Mouse (Mus musculus): ENCODE results near the gene Gm20873.
"Not testable (repeated sequence)": the region's sequence is repeated elsewhere in the genome, so short reads cannot be mapped to it uniquely, and the experiment has no call there.

Gene Gm20873

GRCm38 (mm10) chrY:6266798-6267197 lies at the start of gene Gm20873:
Gene Gm20873 (plus strand): TSS chrY:6267098.
- in situ Hi-C loops (cut with MboI; ENCODE audit: low pct_unique_long_range_greater_than_20kb in 1 of 2, low sequenced_read_pairs in 2 of 2, unreplicated experiment in 1 of 2), result not testable (repeated sequence)

- in situ Hi-C loops (cut with MboI; ENCODE audit: low pct_unique_long_range_greater_than_20kb in 1 of 2, low sequenced_read_pairs in 2 of 2, unreplicated experiment in 1 of 2), result not testable (repeated sequence)
Measured at GRCm38 (mm10) chrY:6237895-6238294, 29.0 kb upstream of the Gm20873 start, which contains the start of gene Gm21746. Gene Gm21746 (minus strand): TSS chrY:6237995.
